Comparison of ENCODE assay signal across 8 mouse cellular contexts in genomic region chr4:106699989-106700388, GRCm38 (mm10). TPM values are rescaled to one million over a fixed set of nuclear protein-coding genes. Genes with fewer than 3 reads are reported as not detected.
DNase-seq lines count a peak whose midpoint lies in the region; ATAC-seq and TF ChIP-seq lines count a peak whose summit lies in the region.

No protein-coding gene starts in this region.

- H3K4me3 ChIP-seq in heart, postnatal 0 days (ENCODE audit: low read depth, low read length): no peak overlapping the region
- no peak overlapping the region for H3K4me3 ChIP-seq in forebrain, embryonic 11.5 days (ENCODE audit: low read depth, low read length)

- peak; percentile 51 for TF ChIP-seq CTCF in heart, postnatal 0 days (IDR thresholded peaks at IDR 0.05; ENCODE audit: low read depth)

- peak; percentile 11 for DNase-seq in heart, postnatal 0 days (ENCODE audit: low spot score)
- no peak for DNase-seq in heart, postnatal 10 days
- peak; percentile 22 for DNase-seq in NIH3T3 (ENCODE audit: low read depth)
- peak; percentile 79 for DNase-seq in forebrain, embryonic 11.5 days (ENCODE audit: low spot score)
- peak; percentile 40 for DNase-seq in kidney, adult 18-20 months
- DNase-seq in lung, postnatal 25 days (ENCODE audit: low spot score): peak; percentile 9
- DNase-seq in splenic B cell, adult 2 months (ENCODE audit: low read depth, low spot score): peak; percentile 47
- no peak for DNase-seq in urinary bladder, postnatal 36 days (ENCODE audit: low spot score in 2 of 2)

- no peaks in the 10 kb centered on the region for H3K36me3 ChIP-seq in heart, postnatal 0 days (replicated peaks; ENCODE audit: control insufficient read depth, insufficient read depth, low read length)
- no peaks in the 10 kb centered on the region for H3K36me3 ChIP-seq in forebrain, embryonic 11.5 days (ENCODE audit: control insufficient read depth, insufficient read depth, low read length)
- no peaks in the 10 kb centered on the region for H3K36me3 ChIP-seq in splenic B cell, adult 2 months (ENCODE audit: control insufficient read depth, insufficient read depth, low read length, poor library complexity, severe bottlenecking)

- ATAC-seq in heart, postnatal 0 days (ENCODE audit: insufficient read depth, low read depth): 0 out of 2 replicates have a peak, but pooled peaks have one; percentile 53
- ATAC-seq in forebrain, embryonic 11.5 days (replicated peaks; ENCODE audit: low FRiP score): no peak; the same call in 1 of the 2 replicates

- no peak overlapping the region for H3K27ac ChIP-seq in heart, postnatal 0 days (ENCODE audit: low read depth)
- no peak overlapping the region for H3K27ac ChIP-seq in forebrain, embryonic 11.5 days (ENCODE audit: low read depth, low read length)

- 18% methylated on average over 9 of the region's 9 CpGs for WGBS in heart, postnatal 0 days
- WGBS in forebrain, embryonic 11.5 days: 21% methylated on average over 9 of the region's 9 CpGs

- H3K9me3 ChIP-seq in heart, postnatal 0 days (replicated peaks; ENCODE audit: control insufficient read depth, low read length): no peaks in the 10 kb centered on the region
- H3K9me3 ChIP-seq in forebrain, embryonic 11.5 days (ENCODE audit: control insufficient read depth, low read length): no peaks in the 10 kb centered on the region

- 0 out of 2 replicates have a peak, but pooled peaks cover 6% of the 10 kb centered on the region for H3K27me3 ChIP-seq in heart, postnatal 0 days (ENCODE audit: control insufficient read depth, insufficient read depth, low read length)
- no peaks in the 10 kb centered on the region for H3K27me3 ChIP-seq in forebrain, embryonic 11.5 days (ENCODE audit: control insufficient read depth, insufficient read depth, low read length)
- no peaks in the 10 kb centered on the region for H3K27me3 ChIP-seq in splenic B cell, adult 2 months (ENCODE audit: control insufficient read depth, insufficient read depth, low read length, poor library complexity, severe bottlenecking)

- no peak for TF ChIP-seq EP300 in heart, postnatal 0 days (IDR thresholded peaks at IDR 0.05; ENCODE audit: low read depth)

- H3K4me1 ChIP-seq in heart, postnatal 0 days (ENCODE audit: control insufficient read depth, insufficient read depth): no peaks in the 10 kb centered on the region
- H3K4me1 ChIP-seq in forebrain, embryonic 11.5 days (replicated peaks; ENCODE audit: control insufficient read depth, insufficient read depth, low read length): peaks cover 6% of the 10 kb centered on the region; the same call in 1 of the 2 replicates

- no peak overlapping the region for H3K9ac ChIP-seq in heart, postnatal 0 days (replicated peaks; ENCODE audit: low read depth, low read length)
- H3K9ac ChIP-seq in forebrain, embryonic 11.5 days (ENCODE audit: low read length): no peak overlapping the region

- H3K4me2 ChIP-seq in heart, postnatal 0 days (ENCODE audit: low read depth, low read length): no peak overlapping the region
- H3K4me2 ChIP-seq in forebrain, embryonic 11.5 days (ENCODE audit: low read depth, low read length, severe bottlenecking): no peak overlapping the region

- intact Hi-C loops in heart, postnatal 10 days (cut with DNase I): no loop called here

RNA-seq across cellular contexts. Expression of gene Ttc4, which starts 21.2 kb away (rescaled TPM):
- 58.9 and 60.1 TPM in 2 replicates for total RNA-seq in heart, postnatal 0 days (2014; rRNA removed; ENCODE audit: low replicate concordance)
- 30.5 and 35.1 TPM in 2 replicates for polyA plus RNA-seq in heart, postnatal 0 days (2015; fragmentation: Nextera tagmentation; extraction: Ambion mirVana)
- total RNA-seq in heart, postnatal 10 days (2021): 10 to 100 TPM; 19.9 to 21.9 TPM
- polyA plus RNA-seq in forebrain, embryonic 11.5 days (2014; fragmentation: Nextera tagmentation; extraction: Ambion mirVana): 99.2 and 101 TPM in 2 replicates

RNA-seq across cellular contexts. Expression of gene Mroh7, which starts 30.7 kb away (rescaled TPM):
- total RNA-seq in heart, postnatal 0 days (2014; rRNA removed; ENCODE audit: low replicate concordance): 0.15 and 2.1 TPM in 2 replicates
- 0.33 and 0.43 TPM in 2 replicates for polyA plus RNA-seq in heart, postnatal 0 days (2015; fragmentation: Nextera tagmentation; extraction: Ambion mirVana)
- total RNA-seq in heart, postnatal 10 days (2021): under 1 TPM; 0.29 to 0.60 TPM
- polyA plus RNA-seq in forebrain, embryonic 11.5 days (2014; fragmentation: Nextera tagmentation; extraction: Ambion mirVana): 0.11 TPM in 1 of 2 replicates, not detected in the other

RNA-seq across cellular contexts. Expression of gene Fam151a, which starts 33.7 kb away (rescaled TPM):
- 1.7 TPM in 1 of 2 replicates, not detected in the other for total RNA-seq in heart, postnatal 0 days (2014; rRNA removed; ENCODE audit: low replicate concordance)
- polyA plus RNA-seq in heart, postnatal 0 days (2015; fragmentation: Nextera tagmentation; extraction: Ambion mirVana): 0.10 TPM in 1 of 2 replicates, not detected in the other
- under 1 TPM; 0.36 to 0.62 TPM for total RNA-seq in heart, postnatal 10 days (2021)
- polyA plus RNA-seq in forebrain, embryonic 11.5 days (2014; fragmentation: Nextera tagmentation; extraction: Ambion mirVana): not detected in 2 replicates

RNA-seq across cellular contexts. Expression of gene Pars2, which starts 49.1 kb away (rescaled TPM):
- total RNA-seq in heart, postnatal 0 days (2014; rRNA removed; ENCODE audit: low replicate concordance): 12.3 and 46.3 TPM in 2 replicates
- polyA plus RNA-seq in heart, postnatal 0 days (2015; fragmentation: Nextera tagmentation; extraction: Ambion mirVana): 6.6 and 7.2 TPM in 2 replicates
- 1 to 10 TPM; 4.2 to 5.0 TPM for total RNA-seq in heart, postnatal 10 days (2021)
- polyA plus RNA-seq in forebrain, embryonic 11.5 days (2014; fragmentation: Nextera tagmentation; extraction: Ambion mirVana): 13.3 and 13.9 TPM in 2 replicates

Comparison
In these comparisons a context has a peak if more than half of its experiments do, and no peak if none do; other contexts are left out.
1. DNase-seq: peak in heart, postnatal 0 days (single experiment), NIH3T3 (single experiment), forebrain, embryonic 11.5 days (single experiment), kidney, adult 18-20 months (single experiment), lung, postnatal 25 days (single experiment) and splenic B cell, adult 2 months (single experiment); none in heart, postnatal 10 days (0 of 2) and urinary bladder, postnatal 36 days (0 of 2).